ENCODE assay signal across 9 mouse cellular contexts in the genomic region with DNA sequence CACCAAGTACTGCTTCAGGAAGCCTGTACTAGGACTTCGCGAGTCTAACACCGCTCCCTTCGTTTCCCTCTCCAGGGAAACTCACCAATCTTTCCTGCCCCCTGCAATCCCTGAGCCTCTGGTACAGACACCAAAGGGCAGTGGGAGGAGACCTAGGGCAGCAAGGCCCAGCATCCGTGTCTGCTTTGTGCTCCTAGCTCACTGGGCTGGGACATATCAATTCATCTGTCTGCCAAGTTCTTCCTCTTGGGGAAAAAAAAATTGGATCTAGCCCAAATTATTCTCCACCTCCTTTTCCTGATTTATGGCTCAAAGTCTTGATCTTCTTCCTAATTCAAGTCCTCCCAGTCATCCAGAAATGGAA.
DNase-seq lines count a peak whose midpoint lies in the region; ATAC-seq and TF ChIP-seq lines count a peak whose summit lies in the region.
"Had no signal": no experiment of that assay in that cellular context is flagged by ENCODE, and none has a peak within 500 bp of the region (broad histone marks: within the 10 kb centered on the region; RNA-seq: fewer than 3 reads in every experiment).

No protein-coding gene starts in this region.

- ATAC-seq in embryonic facial prominence, embryonic 12.5 days (ENCODE audit: insufficient number of reproducible peaks, insufficient read depth, low FRiP score, low TSS enrichment): no peak
- peak; percentile 38 for ATAC-seq in hindbrain, embryonic 11.5 days (ENCODE audit: low FRiP score)
- no peak for ATAC-seq in midbrain, embryonic 14.5 days (ENCODE audit: low FRiP score, low TSS enrichment)

- H3K4me2 ChIP-seq in embryonic facial prominence, embryonic 12.5 days (replicated peaks): peak overlapping the region; percentile 38
- H3K4me2 ChIP-seq in hindbrain, embryonic 11.5 days (replicated peaks; ENCODE audit: low read depth, low read length): peak overlapping the region; percentile 24; the same call in 1 of the 2 replicates
- peak overlapping the region; percentile 40 for H3K4me2 ChIP-seq in midbrain, embryonic 14.5 days (ENCODE audit: low read length)

- H3K9me3 ChIP-seq in embryonic facial prominence, embryonic 12.5 days: no peaks in the 10 kb centered on the region
- H3K9me3 ChIP-seq in hindbrain, embryonic 11.5 days (ENCODE audit: control insufficient read depth, low read length): no peaks in the 10 kb centered on the region
- no peaks in the 10 kb centered on the region for H3K9me3 ChIP-seq in midbrain, embryonic 14.5 days (ENCODE audit: control insufficient read depth, low read length)

- H3K4me3 ChIP-seq in kidney, adult 2 months (ENCODE audit: insufficient read depth, low read depth, low read length): no peak overlapping the region
- no peak overlapping the region for H3K4me3 ChIP-seq in embryonic facial prominence, embryonic 12.5 days
- no peak overlapping the region for H3K4me3 ChIP-seq in hindbrain, embryonic 11.5 days (ENCODE audit: low read depth, low read length)
- no peak overlapping the region for H3K4me3 ChIP-seq in midbrain, embryonic 14.5 days (replicated peaks; ENCODE audit: low read depth, low read length)

- no peaks in the 10 kb centered on the region for H3K36me3 ChIP-seq in kidney, adult 2 months (ENCODE audit: control insufficient read depth, insufficient read depth, low read length)
- H3K36me3 ChIP-seq in embryonic facial prominence, embryonic 12.5 days: no peaks in the 10 kb centered on the region
- H3K36me3 ChIP-seq in hindbrain, embryonic 11.5 days (ENCODE audit: control insufficient read depth, insufficient read depth, low read length): no peaks in the 10 kb centered on the region
- no peaks in the 10 kb centered on the region for H3K36me3 ChIP-seq in midbrain, embryonic 14.5 days (ENCODE audit: control insufficient read depth, insufficient read depth, low read length)
- H3K36me3 ChIP-seq: G1E had no signal

- H3K27me3 ChIP-seq in kidney, adult 2 months (replicated peaks; ENCODE audit: control insufficient read depth, insufficient read depth, low read length): no peaks in the 10 kb centered on the region
- H3K27me3 ChIP-seq in embryonic facial prominence, embryonic 12.5 days: 0 out of 2 replicates have a peak, but pooled peaks cover 16% of the 10 kb centered on the region
- H3K27me3 ChIP-seq in hindbrain, embryonic 11.5 days (ENCODE audit: control insufficient read depth, insufficient read depth, low read length): no peaks in the 10 kb centered on the region
- no peaks in the 10 kb centered on the region for H3K27me3 ChIP-seq in midbrain, embryonic 14.5 days (ENCODE audit: control insufficient read depth, insufficient read depth, low read length)

- no peak overlapping the region for H3K27ac ChIP-seq in kidney, adult 2 months (ENCODE audit: insufficient read depth, low read depth, low read length)
- no peak overlapping the region for H3K27ac ChIP-seq in embryonic facial prominence, embryonic 12.5 days
- H3K27ac ChIP-seq in hindbrain, embryonic 11.5 days (ENCODE audit: low read depth, low read length): no peak overlapping the region
- H3K27ac ChIP-seq in midbrain, embryonic 14.5 days (replicated peaks; ENCODE audit: low read depth, low read length): no peak overlapping the region

- WGBS in kidney, adult 2 months: 2% methylated on average over 5 of the region's 5 CpGs
- 3% methylated on average over 5 of the region's 5 CpGs for WGBS in embryonic facial prominence, embryonic 12.5 days
- WGBS in hindbrain, embryonic 11.5 days: 8% methylated on average over 5 of the region's 5 CpGs
- 5% methylated on average over 5 of the region's 5 CpGs for WGBS in midbrain, embryonic 14.5 days

- peak; percentile 10 for DNase-seq in kidney, adult 2 months
- DNase-seq in kidney, postnatal 14 days: no peak
- no peak for DNase-seq in hindbrain, embryonic 11.5 days (ENCODE audit: low spot score)
- DNase-seq in midbrain, embryonic 14.5 days: no peak
- DNase-seq in adrenal gland, postnatal 4 days (ENCODE audit: low spot score in 2 of 2): no peak
- no peak for DNase-seq in ovary, postnatal 36 days (ENCODE audit: low spot score)
- DNase-seq in spleen, postnatal 10 days (ENCODE audit: low spot score in 2 of 2): no peak

- H3K4me1 ChIP-seq in kidney, adult 2 months (ENCODE audit: control insufficient read depth, insufficient read depth, low read length): no peaks in the 10 kb centered on the region
- H3K4me1 ChIP-seq in embryonic facial prominence, embryonic 12.5 days: no peaks in the 10 kb centered on the region
- H3K4me1 ChIP-seq in hindbrain, embryonic 11.5 days (replicated peaks; ENCODE audit: control insufficient read depth, insufficient read depth, low read length): no peaks in the 10 kb centered on the region
- H3K4me1 ChIP-seq in midbrain, embryonic 14.5 days (ENCODE audit: control insufficient read depth, insufficient read depth, low read length): peaks cover 13% of the 10 kb centered on the region; the same call in 1 of the 2 replicates

- no peak overlapping the region for H3K9ac ChIP-seq in embryonic facial prominence, embryonic 12.5 days
- H3K9ac ChIP-seq in hindbrain, embryonic 11.5 days (ENCODE audit: low read depth, low read length): peak overlapping the region; percentile 12; the same call in 1 of the 2 replicates
- H3K9ac ChIP-seq in midbrain, embryonic 14.5 days (replicated peaks; ENCODE audit: low read length): no peak overlapping the region

- no peak for TF ChIP-seq CTCF in kidney, adult 2 months (conservative IDR thresholded peaks at IDR 0.05; ENCODE audit: insufficient read depth, insufficient read length, low read depth, low read length)

- TF ChIP-seq POLR2A in kidney, adult 2 months (IDR thresholded peaks at IDR 0.05; ENCODE audit: low read depth, low read length): no peak
